Mouse (Mus musculus): ENCODE results near the gene Mllt10. TPM values are rescaled to one million over a fixed set of nuclear protein-coding genes. Genes with fewer than 3 reads are reported as not detected.

Gene Mllt10
- polyA plus RNA-seq, 1 experiment = 32.5 TPM

GRCm38 (mm10) chr2:18033166-18034108, 21.6 kb upstream of the Mllt10 start:
- Histone ChIP-seq H3K27ac (ENCODE audit: insufficient read depth, low read depth, low read length) (no peak overlapping the region), H3K4me3 (ENCODE audit: insufficient read depth, low read length) (no peak overlapping the region), H3K4me1 (ENCODE audit: control insufficient read depth, insufficient read depth, low read length) (no peaks in the 10 kb centered on the region)
- TF ChIP-seq CTCF (IDR thresholded peaks at IDR 0.05; ENCODE audit: low read depth, low read length) (no peak), POLR2A (IDR thresholded peaks at IDR 0.05; ENCODE audit: borderline replicate concordance, low read depth, low read length) (no peak)

- Histone ChIP-seq H3K4me1 (ENCODE audit: control insufficient read depth, insufficient read depth, low read length) (no peaks in the 10 kb centered on the region), H3K4me3 (ENCODE audit: insufficient read depth, low read length) (no peak overlapping the region), H3K27ac (ENCODE audit: insufficient read depth, low read depth, low read length) (no peak overlapping the region)
- TF ChIP-seq CTCF (IDR thresholded peaks at IDR 0.05; ENCODE audit: low read depth, low read length) = no peak
- no peak for TF ChIP-seq POLR2A (IDR thresholded peaks at IDR 0.05; ENCODE audit: borderline replicate concordance, low read depth, low read length)
Measured at GRCm38 (mm10) chr2:18034371-18035250, 20.4 kb upstream of the Mllt10 start.

GRCm38 (mm10) chr2:18037491-18037890, 17.5 kb upstream of the Mllt10 start, which contains the start of gene A930004D18Rik:
Gene A930004D18Rik, minus strand, starts transcription at chr2:18037737.
- H3K4me1 ChIP-seq (ENCODE audit: control insufficient read depth, insufficient read depth, low read length) = no peaks in the 10 kb centered on the region
- TF ChIP-seq CTCF (IDR thresholded peaks at IDR 0.05; ENCODE audit: low read depth, low read length) = no peak
- no peak for TF ChIP-seq POLR2A (IDR thresholded peaks at IDR 0.05; ENCODE audit: borderline replicate concordance, low read depth, low read length)
- H3K27ac ChIP-seq (ENCODE audit: insufficient read depth, low read depth, low read length) = no peak within 1 kb of the TSS
- no peak within 1 kb of the TSS for H3K4me3 ChIP-seq (ENCODE audit: insufficient read depth, low read length)

- no peak for TF ChIP-seq CTCF (IDR thresholded peaks at IDR 0.05; ENCODE audit: low read depth, low read length)
- Histone ChIP-seq H3K4me3 (ENCODE audit: insufficient read depth, low read length) (no peak overlapping the region), H3K27ac (ENCODE audit: insufficient read depth, low read depth, low read length) (no peak overlapping the region), H3K4me1 (ENCODE audit: control insufficient read depth, insufficient read depth, low read length) (no peaks in the 10 kb centered on the region)
Measured at GRCm38 (mm10) chr2:18038141-18038752, 16.8 kb upstream of the Mllt10 start.

- Histone ChIP-seq H3K4me3 (ENCODE audit: insufficient read depth, low read length) (no peak overlapping the region), H3K27ac (ENCODE audit: insufficient read depth, low read depth, low read length) (no peak overlapping the region), H3K4me1 (ENCODE audit: control insufficient read depth, insufficient read depth, low read length) (no peaks in the 10 kb centered on the region)
- TF ChIP-seq POLR2A (IDR thresholded peaks at IDR 0.05; ENCODE audit: borderline replicate concordance, low read depth, low read length) = no peak
- TF ChIP-seq CTCF (IDR thresholded peaks at IDR 0.05; ENCODE audit: low read depth, low read length) = no peak
Measured at GRCm38 (mm10) chr2:18038895-18039371, 16.1 kb upstream of the Mllt10 start.

- H3K27ac ChIP-seq (ENCODE audit: insufficient read depth, low read depth, low read length) = no peak overlapping the region
- TF ChIP-seq POLR2A (IDR thresholded peaks at IDR 0.05; ENCODE audit: borderline replicate concordance, low read depth, low read length) = no peak
- TF ChIP-seq CTCF (IDR thresholded peaks at IDR 0.05; ENCODE audit: low read depth, low read length) = no peak
- no peaks in the 10 kb centered on the region for H3K4me1 ChIP-seq (ENCODE audit: control insufficient read depth, insufficient read depth, low read length)
- no peak overlapping the region for H3K4me3 ChIP-seq (ENCODE audit: insufficient read depth, low read length)
Measured at GRCm38 (mm10) chr2:18039566-18040290, 15.3 kb upstream of the Mllt10 start.

GRCm38 (mm10) chr2:18040347-18041160, 14.5 kb upstream of the Mllt10 start:
- TF ChIP-seq CTCF (IDR thresholded peaks at IDR 0.05; ENCODE audit: low read depth, low read length) = no peak
- no peak for TF ChIP-seq POLR2A (IDR thresholded peaks at IDR 0.05; ENCODE audit: borderline replicate concordance, low read depth, low read length)
- no peak overlapping the region for H3K4me3 ChIP-seq (ENCODE audit: insufficient read depth, low read length)
- no peaks in the 10 kb centered on the region for H3K4me1 ChIP-seq (ENCODE audit: control insufficient read depth, insufficient read depth, low read length)
- H3K27ac ChIP-seq (ENCODE audit: insufficient read depth, low read depth, low read length) = no peak overlapping the region

- Histone ChIP-seq H3K27ac (ENCODE audit: insufficient read depth, low read depth, low read length) (no peak overlapping the region), H3K4me3 (ENCODE audit: insufficient read depth, low read length) (no peak overlapping the region), H3K4me1 (ENCODE audit: control insufficient read depth, insufficient read depth, low read length) (no peaks in the 10 kb centered on the region)
- TF ChIP-seq POLR2A (IDR thresholded peaks at IDR 0.05; ENCODE audit: borderline replicate concordance, low read depth, low read length) (no peak), CTCF (IDR thresholded peaks at IDR 0.05; ENCODE audit: low read depth, low read length) (no peak)
Measured at GRCm38 (mm10) chr2:18041199-18041885, 13.7 kb upstream of the Mllt10 start.

Data from bone marrow macrophage, adult 2 months (primary cell).